Mouse (Mus musculus) retina, postnatal 1 day (tissue): ENCODE data around the gene Pex26.

Source experiments
- DNase-seq: peaks from one replicate; pipeline ENCODE4 v3.0.0-alpha.2; 2012

Gene Pex26

GRCm38 (mm10) chr6:121210149-121210925 is 26.9 kb downstream of the Pex26 start, which contains the start of gene Tuba8:
TSS of gene Tuba8 (plus strand) at chr6:121210696.
- DNase-seq, result peak; percentile 89

- DNase-seq, result no peak
Measured at GRCm38 (mm10) chr6:121210926-121211289, 27.4 kb downstream of the Pex26 start.

GRCm38 (mm10) chr6:121211743-121212142 is 28.3 kb downstream of the Pex26 start:
- peak; percentile 58 for DNase-seq

GRCm38 (mm10) chr6:121212988-121213387 is 29.5 kb downstream of the Pex26 start:
- DNase-seq, result no peak

- DNase-seq, result no peak
Measured at GRCm38 (mm10) chr6:121214221-121214620, 30.8 kb downstream of the Pex26 start.

- no peak for DNase-seq
Measured at GRCm38 (mm10) chr6:121214667-121215330, 31.3 kb downstream of the Pex26 start.

GRCm38 (mm10) chr6:121215336-121215735 is 31.9 kb downstream of the Pex26 start:
- no peak for DNase-seq

GRCm38 (mm10) chr6:121215896-121216295 is 32.4 kb downstream of the Pex26 start:
- no peak for DNase-seq

GRCm38 (mm10) chr6:121216589-121217255 is 33.3 kb downstream of the Pex26 start:
- DNase-seq, result no peak

- no peak for DNase-seq
Measured at GRCm38 (mm10) chr6:121218002-121218401, 34.5 kb downstream of the Pex26 start.

GRCm38 (mm10) chr6:121219406-121219805 is 35.9 kb downstream of the Pex26 start:
- no peak for DNase-seq

GRCm38 (mm10) chr6:121220181-121220580 is 36.7 kb downstream of the Pex26 start:
- DNase-seq, result no peak

- no peak for DNase-seq
Measured at GRCm38 (mm10) chr6:121221876-121222597, 38.6 kb downstream of the Pex26 start.

- no peak for DNase-seq
Measured at GRCm38 (mm10) chr6:121223001-121223400, 39.5 kb downstream of the Pex26 start.

- DNase-seq, result no peak
Measured at GRCm38 (mm10) chr6:121224067-121224466, 40.6 kb downstream of the Pex26 start.

- DNase-seq, result no peak
Measured at GRCm38 (mm10) chr6:121224993-121225392, 41.5 kb downstream of the Pex26 start.

- no peak for DNase-seq
Measured at GRCm38 (mm10) chr6:121226043-121226442, 42.6 kb downstream of the Pex26 start.

GRCm38 (mm10) chr6:121226744-121227143 is 43.3 kb downstream of the Pex26 start:
- no peak for DNase-seq

- DNase-seq, result no peak
Measured at GRCm38 (mm10) chr6:121228421-121228820, 45.0 kb downstream of the Pex26 start.

- DNase-seq, result no peak
Measured at GRCm38 (mm10) chr6:121232652-121233051, 49.2 kb downstream of the Pex26 start.

GRCm38 (mm10) chr6:121236386-121236785 is 52.9 kb downstream of the Pex26 start:
- no peak for DNase-seq

GRCm38 (mm10) chr6:121238209-121238608 is 54.7 kb downstream of the Pex26 start:
- no peak for DNase-seq

- no peak for DNase-seq
Measured at GRCm38 (mm10) chr6:121241780-121242179, 58.3 kb downstream of the Pex26 start.
